Mouse (Mus musculus) embryonic facial prominence, embryonic 11.5 days (tissue): ENCODE measurements around the gene Olfr1289. TPM values are rescaled to one million over a fixed set of nuclear protein-coding genes. Genes with fewer than 3 reads are reported as not detected.

Source experiments
- ATAC-seq: fragments of 200-750 bp; cut with Nextera tagmentation; replicated peaks from 2 replicates; pipeline ENCODE4 v1.8.0; 2017; ENCODE audit warnings: low read depth; ENCODE audit not compliant: insufficient number of reproducible peaks, low FRiP score, low TSS enrichment
- DNase-seq: peaks from one replicate; pipeline ENCODE4 v3.0.0-alpha.2; 2015; ENCODE audit warnings: low spot score
- H3K27ac ChIP-seq: fragments of 300-500 bp; sonication (generic); replicated peaks from 2 replicates; pipeline ENCODE4 v1.5.1; 2014; ENCODE audit warnings: mild to moderate bottlenecking, low read depth, low read length, control low read depth
- H3K27me3 ChIP-seq: fragments of 300-500 bp; sonication (generic); 2 replicates; pipeline ENCODE4 v1.6.1; 2014; ENCODE audit warnings: mild to moderate bottlenecking, low read length, moderate library complexity, mixed read lengths; ENCODE audit not compliant: control insufficient read depth, insufficient read depth
- H3K36me3 ChIP-seq: fragments of 300-500 bp; sonication (generic); replicated peaks from 2 replicates; pipeline ENCODE4 v1.6.1; 2014; ENCODE audit warnings: low read depth, mild to moderate bottlenecking, low read length, moderate library complexity, mixed read lengths; ENCODE audit not compliant: control insufficient read depth, insufficient read depth
- H3K4me1 ChIP-seq: fragments of 300-500 bp; sonication (generic); 2 replicates; pipeline ENCODE4 v1.6.1; 2014; ENCODE audit warnings: low read length, mixed read lengths; ENCODE audit not compliant: control insufficient read depth, insufficient read depth
- H3K4me2 ChIP-seq: fragments of 300-500 bp; sonication (generic); 2 replicates; pipeline ENCODE4 v1.6.1; 2014; ENCODE audit warnings: low read depth, mild to moderate bottlenecking, control low read depth, low read length, moderate library complexity
- H3K4me3 ChIP-seq: fragments of 300-500 bp; sonication (generic); 2 replicates; pipeline ENCODE4 v1.5.1; 2014; ENCODE audit warnings: low read depth, low read length, control low read depth
- H3K9ac ChIP-seq: fragments of 300-500 bp; sonication (generic); replicated peaks from 2 replicates; pipeline ENCODE4 v1.6.1; 2014; ENCODE audit warnings: mild to moderate bottlenecking, control low read depth, low read length
- H3K9me3 ChIP-seq: fragments of 300-500 bp; sonication (generic); replicated peaks from 2 replicates; pipeline ENCODE4 v1.6.1; 2016; ENCODE audit warnings: mild to moderate bottlenecking, low read length, inconsistent platforms, mixed read lengths; ENCODE audit not compliant: control insufficient read depth
- WGBS: fragments of 180-500 bp; shearing (Covaris S2); extraction: QIAGEN DNeasy Blood & Tissue Kit; methylation state at CpG from one replicate; pipeline ENCODE4 v1.1.7; 2014; 5-methylcytosine and 5-hydroxymethylcytosine counted together
- polyA plus RNA-seq: library from polyadenylated mRNA; unstranded; fragments of >200 nt; fragmentation: Nextera tagmentation; extraction: Ambion mirVana; gene quantifications from 2 replicates; pipeline ENCODE4 v1.2.1, GENCODE M21; 2014

Olfr1289 gene
- polyA plus RNA-seq = not detected in 2 replicates

- Histone ChIP-seq H3K9me3 (no peaks in the 10 kb centered on the region), H3K4me2 (no peak within 1 kb of the TSS), H3K27me3 (no peaks in the 10 kb centered on the region), H3K27ac (no peak within 1 kb of the TSS), H3K4me3 (no peak within 1 kb of the TSS), H3K9ac (no peak within 1 kb of the TSS), H3K36me3 (no peaks in the 10 kb centered on the region), H3K4me1 (no peaks in the 10 kb centered on the region)
- ATAC-seq = no peak
- no peak for DNase-seq
- WGBS = 90% methylated on average over 1 of the region's 1 CpGs
These were observed at the start of gene Olfr1289 for GRCm38 (mm10) chr2:111480519-111480918. Gene Olfr1289, plus strand, starts transcription at chr2:111480819.

DNA sequence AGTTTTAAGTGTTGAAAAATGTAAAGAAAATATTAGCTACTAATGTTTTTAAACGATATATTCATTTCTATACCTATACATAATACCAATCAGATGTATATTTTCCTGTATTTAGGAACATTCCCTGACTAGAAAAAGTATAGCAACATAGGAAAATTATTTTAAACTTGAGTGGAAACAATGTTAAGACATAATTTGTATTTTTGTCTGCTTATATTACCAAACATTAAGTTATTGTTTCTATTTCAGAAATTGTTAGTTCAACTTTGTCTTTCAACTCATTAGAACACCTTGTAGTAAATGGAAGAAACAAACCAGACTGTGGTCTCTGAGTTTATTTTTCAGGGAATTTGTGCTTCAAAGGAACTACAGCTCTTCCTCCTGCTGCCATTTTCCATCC, 31.8 kb upstream of the Olfr1289 start, which contains the start of gene Olfr1287:
Gene Olfr1287, plus strand, starts transcription at position 301 of the 400 bp plus-strand sequence.
- Histone ChIP-seq H3K9ac (no peak within 1 kb of the TSS), H3K4me3 (no peak within 1 kb of the TSS), H3K4me2 (no peak within 1 kb of the TSS), H3K27ac (no peak within 1 kb of the TSS), H3K36me3 (no peaks in the 10 kb centered on the region), H3K9me3 (no peaks in the 10 kb centered on the region), H3K27me3 (no peaks in the 10 kb centered on the region), H3K4me1 (no peaks in the 10 kb centered on the region)
- WGBS = 73% methylated on average over 1 of the region's 1 CpGs
- DNase-seq (no peak), ATAC-seq (no peak)

GRCm38 (mm10) chr2:111473801-111474200, 6.8 kb upstream of the Olfr1289 start, which contains the start of gene Olfr1288:
Gene Olfr1288, plus strand, starts transcription at chr2:111474101.
- H3K9me3 ChIP-seq = no peaks in the 10 kb centered on the region
- H3K27ac ChIP-seq = no peak within 1 kb of the TSS
- H3K27me3 ChIP-seq = no peaks in the 10 kb centered on the region
- DNase-seq (no peak), ATAC-seq (no peak)
- H3K9ac ChIP-seq = no peak within 1 kb of the TSS
- no peaks in the 10 kb centered on the region for H3K36me3 ChIP-seq
- 85% methylated on average over 1 of the region's 1 CpGs for WGBS
- H3K4me3 ChIP-seq = no peak within 1 kb of the TSS
- H3K4me1 ChIP-seq = no peaks in the 10 kb centered on the region
- H3K4me2 ChIP-seq = no peak within 1 kb of the TSS

DNA sequence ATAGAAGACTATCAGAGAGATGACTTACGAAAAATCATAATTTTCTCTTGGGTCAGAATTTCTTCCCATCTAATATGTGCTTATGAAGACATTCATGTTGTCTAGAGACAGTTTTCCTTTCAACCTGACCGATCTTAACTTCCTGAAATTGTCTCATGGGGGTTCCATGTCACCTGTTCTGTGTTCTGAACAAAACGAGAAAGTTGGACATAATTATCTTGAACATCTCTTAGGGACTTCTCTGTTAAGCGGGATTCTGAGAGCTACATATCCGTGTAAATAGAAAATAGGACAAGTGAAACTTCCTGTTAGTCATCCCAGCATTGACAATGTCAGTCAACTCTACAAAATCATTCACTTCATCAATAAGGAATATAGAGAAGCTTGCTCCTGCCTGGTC, 13.1 kb downstream of the Olfr1289 start, which contains the start of gene Olfr1290:
Gene Olfr1290, minus strand, starts transcription at position 101 of the 400 bp plus-strand sequence.
- H3K9ac ChIP-seq = no peak within 1 kb of the TSS
- DNase-seq (no peak), ATAC-seq (no peak)
- no peak within 1 kb of the TSS for H3K4me3 ChIP-seq
- H3K27ac ChIP-seq = no peak within 1 kb of the TSS
- H3K36me3 ChIP-seq = no peaks in the 10 kb centered on the region
- H3K4me2 ChIP-seq = no peak within 1 kb of the TSS
- no peaks in the 10 kb centered on the region for H3K4me1 ChIP-seq
- no peaks in the 10 kb centered on the region for H3K27me3 ChIP-seq
- H3K9me3 ChIP-seq = no peaks in the 10 kb centered on the region
- WGBS = 75% methylated on average over 5 of the region's 5 CpGs

DNA sequence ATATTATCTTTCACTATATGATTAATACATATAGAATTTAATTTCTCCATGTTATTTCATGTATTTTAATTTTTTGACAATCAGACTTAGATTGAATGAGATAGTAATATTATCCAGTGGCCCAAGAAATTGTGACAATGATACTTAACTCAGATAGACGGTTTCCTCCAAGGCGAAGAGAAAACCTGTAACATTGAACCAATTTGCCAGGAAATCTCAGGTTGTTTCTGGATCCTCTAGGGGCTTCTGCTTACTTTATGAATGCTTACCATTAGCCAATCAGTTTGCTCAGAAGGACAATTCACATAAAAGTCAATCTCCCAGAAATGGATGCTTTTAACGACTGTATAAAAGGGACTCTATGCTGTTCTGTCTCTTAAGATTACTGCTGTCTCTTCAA, 16.3 kb downstream of the Olfr1289 start, which contains the start of gene Olfr1291-ps1:
Gene Olfr1291-ps1, plus strand, starts transcription at position 301 of the 400 bp plus-strand sequence.
- Histone ChIP-seq H3K36me3 (no peaks in the 10 kb centered on the region), H3K4me3 (no peak within 1 kb of the TSS), H3K4me1 (no peaks in the 10 kb centered on the region), H3K4me2 (no peak within 1 kb of the TSS), H3K27me3 (no peaks in the 10 kb centered on the region), H3K9ac (no peak within 1 kb of the TSS), H3K27ac (no peak within 1 kb of the TSS), H3K9me3 (no peaks in the 10 kb centered on the region)
- DNase-seq (no peak), ATAC-seq (no peak)
- WGBS = 81% methylated on average over 3 of the region's 3 CpGs

- Histone ChIP-seq H3K27ac (no peak overlapping the region), H3K27me3 (no peaks in the 10 kb centered on the region), H3K4me1 (no peaks in the 10 kb centered on the region), H3K4me2 (no peak overlapping the region), H3K4me3 (no peak overlapping the region), H3K9me3 (no peaks in the 10 kb centered on the region), H3K36me3 (no peaks in the 10 kb centered on the region), H3K9ac (no peak overlapping the region)
- DNase-seq = no peak
- WGBS = 89% methylated on average over 10 of the region's 10 CpGs
- no peak for ATAC-seq
These were observed 36.8 kb downstream of the Olfr1289 start for GRCm38 (mm10) chr2:111517451-111517850.

- DNase-seq = no peak
- no peaks in the 10 kb centered on the region for H3K9me3 ChIP-seq
- H3K4me1 ChIP-seq = no peaks in the 10 kb centered on the region
- H3K27ac ChIP-seq = no peak within 1 kb of the TSS
- ATAC-seq = no peak
- WGBS = 85% methylated on average over 1 of the region's 1 CpGs
- no peak within 1 kb of the TSS for H3K9ac ChIP-seq
- no peaks in the 10 kb centered on the region for H3K27me3 ChIP-seq
- H3K36me3 ChIP-seq = no peaks in the 10 kb centered on the region
- H3K4me2 ChIP-seq = no peak within 1 kb of the TSS
- no peak within 1 kb of the TSS for H3K4me3 ChIP-seq
These were observed 44.3 kb downstream of the Olfr1289 start, which contains the start of gene Olfr1293-ps for GRCm38 (mm10) chr2:111524903-111525302. Gene Olfr1293-ps, plus strand, starts transcription at chr2:111525203.
